Mouse (Mus musculus) gastrocnemius, adult 8-10 months (tissue): ENCODE measurements around the gene Ablim1. TPM values are rescaled to one million over a fixed set of nuclear protein-coding genes. Genes with fewer than 3 reads are reported as not detected.

Source experiments
- DNase-seq, 2 experiments: peaks; one replicate each; pipeline ENCODE4 v3.0.0; 2022; ENCODE audit warnings: low spot score in 2 of 2
- total RNA-seq, 4 experiments: library from RNA; stranded (reverse); gene quantifications; 2 replicates each; pipeline ENCODE4 v1.2.4; 2022

Gene Ablim1
- total RNA-seq, 4 experiments from 2014 or later: 37.8 to 51.1 (median 48.1) TPM

DNA sequence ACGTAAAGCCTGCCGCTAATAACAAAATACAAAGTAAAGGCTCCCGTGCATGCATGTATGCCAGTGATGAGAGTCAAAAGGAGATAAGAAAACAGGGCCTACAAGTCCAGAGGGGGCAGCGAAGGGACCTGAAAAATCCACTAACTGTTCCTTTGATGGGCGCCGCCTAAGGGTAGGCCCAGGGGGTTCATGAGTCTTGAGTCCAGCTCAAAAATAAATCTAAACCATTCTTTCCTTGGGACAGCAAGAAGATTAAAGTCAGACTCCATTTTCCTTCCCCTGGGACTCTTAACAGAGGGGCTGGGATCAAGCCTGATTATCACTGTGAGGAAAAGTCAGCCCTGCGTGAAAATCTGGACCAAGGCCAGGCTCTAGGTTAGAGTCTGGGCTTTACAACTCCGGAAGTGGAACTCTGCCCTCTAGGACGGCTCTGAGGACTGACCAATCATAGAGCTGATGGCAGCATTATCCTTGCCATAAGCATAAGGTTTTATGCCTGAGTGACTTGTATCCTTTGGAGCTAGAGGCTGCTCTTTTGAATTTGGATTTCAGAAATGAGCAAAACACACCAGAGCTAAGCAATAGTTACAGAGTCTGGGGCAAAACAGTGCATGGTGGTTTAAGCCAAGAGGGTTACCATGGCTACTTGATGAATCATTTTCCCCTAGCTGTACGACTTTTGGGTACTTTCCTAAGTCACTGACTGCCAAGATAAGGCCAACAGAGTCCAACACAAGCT lies 235.7 kb downstream of the Ablim1 start:
- peak in 1 of 2 experiments; percentile 29 for DNase-seq

DNA sequence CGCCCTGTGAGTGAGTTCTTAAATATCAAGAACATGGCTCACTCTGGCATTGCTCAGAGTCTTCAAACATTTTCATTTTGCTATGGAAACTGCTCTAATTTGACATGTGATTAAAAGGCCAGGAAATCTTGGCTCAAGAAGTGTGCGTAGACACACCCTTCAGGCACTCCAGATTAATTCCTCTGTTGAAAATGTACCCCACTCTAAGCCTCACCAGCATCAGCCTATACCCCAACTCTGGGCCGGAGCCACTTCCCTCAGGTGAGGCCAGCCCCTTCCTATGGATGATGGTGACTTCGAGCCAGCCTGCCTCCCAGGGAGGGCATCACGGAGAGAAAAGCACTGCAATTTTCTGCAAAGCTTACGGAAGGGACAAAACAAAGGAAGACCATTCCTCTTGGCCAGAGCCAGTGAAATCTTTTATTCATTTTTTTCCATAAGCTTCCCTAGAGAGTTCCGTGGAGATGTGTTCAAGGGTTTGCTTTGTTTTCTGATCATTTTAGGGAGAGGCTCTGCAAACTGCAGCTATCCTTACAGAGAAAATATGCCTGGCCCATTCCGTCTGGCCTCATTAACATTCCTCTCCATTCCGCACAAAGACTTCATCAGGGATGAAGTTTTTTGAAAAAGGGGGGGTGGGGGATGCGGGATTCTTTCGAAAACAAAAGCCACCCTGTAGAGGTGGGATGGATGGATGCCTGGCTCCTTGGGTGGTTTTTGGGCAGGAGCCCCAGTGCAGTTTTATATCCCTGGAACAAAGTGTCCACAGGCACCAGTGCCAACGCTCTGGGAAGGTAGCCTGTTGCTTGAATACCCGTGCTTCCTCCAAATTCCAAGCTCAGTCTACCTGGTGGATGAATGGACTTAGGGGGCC lies 236.7 kb downstream of the Ablim1 start:
- DNase-seq: no peak

DNA sequence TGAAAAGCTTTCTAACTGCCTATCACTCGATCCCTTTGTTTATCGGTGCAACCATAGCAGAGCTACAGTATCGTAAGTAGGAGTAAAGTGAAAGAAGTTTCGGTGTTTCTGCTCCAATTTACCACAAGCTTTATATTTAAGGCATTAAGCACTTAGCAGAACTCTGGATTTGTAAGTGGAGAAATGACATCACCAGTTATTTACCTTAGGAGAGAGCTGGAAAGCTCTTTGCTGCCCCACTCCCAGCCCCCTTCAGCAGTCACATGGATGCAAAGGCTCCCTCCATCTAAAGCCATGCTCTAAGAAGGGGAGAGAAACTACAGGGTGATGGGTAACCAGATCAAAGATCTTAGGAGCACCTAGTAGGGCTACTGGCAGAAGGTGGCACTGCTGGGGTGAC lies 241.3 kb downstream of the Ablim1 start:
- no peak for DNase-seq

DNA sequence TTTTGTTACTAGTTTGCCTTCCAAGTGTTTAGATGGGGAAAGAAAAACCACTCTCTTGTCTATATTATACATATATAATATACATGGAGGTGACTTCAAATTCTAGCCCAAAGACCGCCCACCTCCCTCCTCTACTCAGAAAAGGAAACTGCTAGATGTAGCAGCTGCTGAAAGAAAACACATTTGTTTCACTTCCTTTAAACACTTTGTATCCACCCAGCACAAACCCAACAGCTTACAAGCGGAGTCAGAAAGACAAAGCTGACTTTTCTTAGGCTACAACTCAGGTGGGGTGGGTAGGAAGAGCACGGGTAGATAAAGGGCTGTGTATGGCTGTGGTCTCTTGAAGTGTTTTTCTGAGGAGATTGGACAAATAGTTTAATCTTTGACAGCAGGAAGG lies 242.0 kb downstream of the Ablim1 start:
- no peak for DNase-seq

DNA sequence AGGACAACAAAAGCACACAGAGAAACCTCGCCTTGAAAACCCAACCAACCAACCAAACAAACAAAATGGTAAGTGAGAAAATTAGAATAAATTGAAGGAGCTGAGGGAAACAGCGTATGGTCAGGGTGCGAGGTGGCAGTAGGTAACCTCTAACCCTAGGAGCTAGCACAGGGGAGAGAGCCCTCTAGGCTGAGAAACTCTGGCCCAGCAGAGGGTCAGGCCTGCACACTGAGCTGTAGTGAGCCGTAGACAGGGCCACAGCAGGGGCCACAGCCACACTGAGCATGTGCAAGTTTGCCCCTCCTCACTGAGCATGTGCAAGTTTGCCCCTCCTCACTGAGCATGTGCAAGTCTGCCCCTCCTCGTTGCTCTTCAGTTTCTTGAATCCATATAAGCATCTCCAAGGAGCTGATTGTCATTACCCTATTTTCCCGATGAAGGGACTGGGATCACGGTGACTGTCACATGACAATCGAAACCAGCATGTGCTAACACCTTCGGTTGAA lies 247.6 kb downstream of the Ablim1 start:
- no peak for DNase-seq

DNA sequence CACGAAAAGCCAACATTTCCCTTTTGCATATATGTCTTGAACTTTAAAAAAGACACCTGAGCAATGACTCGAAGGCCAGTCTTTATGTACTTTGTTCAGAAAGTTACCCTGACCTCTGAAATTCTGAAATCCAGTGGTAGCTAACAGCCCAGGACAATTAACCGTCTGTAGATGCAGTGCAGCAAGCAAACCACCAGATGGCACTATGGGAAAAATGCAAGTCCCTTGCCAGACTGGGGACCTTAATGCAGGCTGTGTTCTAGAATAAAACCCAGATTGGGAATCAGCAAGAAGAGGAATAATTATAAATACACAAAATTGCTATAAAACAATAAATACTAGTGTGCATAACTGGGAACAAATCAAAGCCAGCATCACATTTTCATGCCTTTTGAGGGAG lies 248.4 kb downstream of the Ablim1 start:
- peak in 1 of 2 experiments; percentile 24 for DNase-seq

DNA sequence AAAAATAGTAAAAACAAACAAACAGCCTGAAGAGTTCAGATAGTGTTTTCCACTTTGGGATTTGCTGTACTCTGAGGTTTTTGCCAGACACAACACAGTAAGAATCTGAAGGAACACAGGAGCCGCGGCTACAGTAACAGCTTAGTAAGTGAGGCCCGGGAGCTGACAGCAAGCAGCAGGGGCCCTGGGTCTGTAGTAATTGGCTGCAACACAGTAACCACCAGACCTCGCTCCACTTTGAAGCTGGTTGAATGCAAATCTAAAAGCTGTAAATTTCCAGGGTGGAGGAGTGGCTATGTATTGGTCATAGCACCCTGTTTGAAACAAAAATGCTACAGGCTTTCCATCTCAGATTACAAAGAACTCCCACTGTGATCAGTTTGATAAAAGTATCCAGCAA lies 252.0 kb downstream of the Ablim1 start:
- no peak for DNase-seq

DNA sequence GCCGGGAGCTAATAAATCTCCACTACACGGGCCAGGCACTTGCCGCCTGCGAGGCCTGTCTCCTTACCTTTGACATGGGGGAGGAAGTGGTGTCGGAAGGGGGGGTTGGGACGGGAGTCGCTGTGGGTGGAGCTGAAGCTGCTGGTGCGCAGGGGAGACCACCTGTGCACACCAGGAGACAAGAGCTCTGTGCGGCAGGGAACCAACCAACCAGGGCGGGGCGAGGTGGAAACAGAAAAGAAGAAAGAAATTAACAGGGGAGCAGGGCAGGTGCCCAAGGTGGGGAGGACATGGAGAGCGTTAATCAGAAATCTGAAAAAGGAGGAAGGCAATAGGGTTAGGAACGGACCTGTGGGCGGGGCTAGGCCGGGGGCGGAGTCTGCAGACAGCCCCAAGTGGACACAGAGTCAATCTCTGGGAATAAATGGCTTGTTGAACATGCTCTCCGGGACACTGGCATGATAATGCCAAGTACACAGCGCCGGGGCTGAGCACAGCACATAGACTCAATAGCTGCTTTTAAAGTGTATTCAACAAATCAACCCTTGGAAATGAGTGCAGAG lies 255.6 kb downstream of the Ablim1 start:
- no peak for DNase-seq

DNA sequence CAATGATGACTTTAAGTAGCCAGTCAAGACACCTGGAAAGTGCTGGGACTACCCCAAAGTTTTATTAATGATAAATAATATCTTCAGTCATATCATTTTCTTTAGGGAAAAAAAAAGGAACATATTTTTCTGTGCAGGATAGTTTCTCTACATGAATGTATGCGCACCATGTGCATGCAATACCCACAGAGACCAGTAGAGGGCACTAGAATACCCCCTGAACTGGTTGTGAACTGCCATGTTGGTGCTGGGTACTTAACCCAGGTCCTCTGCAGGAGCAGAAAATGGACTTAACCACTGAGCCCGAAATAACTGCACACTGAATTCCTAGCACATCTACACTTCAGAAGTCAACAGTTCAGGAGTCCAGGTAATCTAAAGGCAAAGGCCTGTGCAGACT lies 257.2 kb downstream of the Ablim1 start:
- DNase-seq: no peak

DNA sequence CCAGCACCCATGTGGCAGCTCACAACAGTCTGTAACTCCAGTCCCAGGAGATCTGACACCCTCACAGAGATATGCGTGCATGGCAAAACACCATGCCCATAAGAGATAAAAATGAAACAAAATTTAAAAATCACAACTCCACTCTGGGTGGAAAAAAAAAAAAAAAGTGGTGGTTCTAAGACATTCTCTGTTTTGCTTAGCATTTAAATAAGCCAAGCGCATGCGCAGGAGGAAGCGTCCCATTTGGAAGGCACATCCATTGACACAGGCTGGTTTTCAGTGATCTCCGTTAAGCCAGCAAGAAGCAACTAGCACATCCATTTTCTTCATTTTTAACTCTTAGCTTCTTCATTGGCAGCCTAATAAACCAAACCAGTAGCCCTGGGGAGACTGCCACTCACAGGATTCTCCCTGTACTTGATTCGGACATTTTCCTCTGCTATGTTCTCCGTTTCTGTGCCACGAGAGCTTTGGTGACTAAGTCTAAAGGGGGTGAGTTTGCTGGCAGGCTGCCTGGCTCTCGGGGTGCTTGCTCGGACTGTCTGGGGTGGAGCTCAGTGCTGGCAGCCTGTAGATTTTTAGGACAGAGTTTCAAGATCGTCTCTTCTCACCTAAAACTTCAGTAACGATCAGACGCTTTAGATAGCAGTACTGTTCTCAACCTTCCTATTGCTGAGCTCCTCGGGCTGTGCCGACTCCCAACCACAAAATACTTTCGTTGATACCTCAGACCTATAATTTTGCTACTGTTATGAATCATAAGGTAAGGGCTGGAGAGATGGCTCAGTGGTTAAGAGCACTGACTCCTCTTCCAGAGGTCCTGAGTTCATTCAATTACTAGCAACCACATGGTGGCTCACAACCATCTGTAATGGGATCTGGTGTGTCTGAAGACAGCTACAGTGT lies 259.3 kb downstream of the Ablim1 start:
- DNase-seq: no peak

DNA sequence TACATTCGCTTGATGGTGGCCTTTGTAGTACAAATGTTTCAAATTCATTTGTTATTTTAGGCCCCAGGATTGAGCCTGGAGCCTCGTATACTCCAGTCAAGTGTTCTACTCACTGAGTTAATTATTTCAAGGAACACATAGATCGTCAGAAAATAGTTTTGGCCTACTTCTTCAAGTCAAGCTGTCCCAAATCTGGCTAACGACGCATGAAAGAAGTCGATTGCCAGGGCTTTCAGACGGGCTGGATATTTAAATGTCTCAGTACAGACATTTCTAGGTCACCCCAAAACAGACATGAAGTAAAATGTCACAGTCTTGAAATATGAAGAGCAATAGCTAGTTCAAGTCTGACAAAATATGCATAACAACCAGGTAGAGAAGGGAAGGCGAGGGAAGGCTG lies 261.8 kb downstream of the Ablim1 start:
- no peak for DNase-seq

DNA sequence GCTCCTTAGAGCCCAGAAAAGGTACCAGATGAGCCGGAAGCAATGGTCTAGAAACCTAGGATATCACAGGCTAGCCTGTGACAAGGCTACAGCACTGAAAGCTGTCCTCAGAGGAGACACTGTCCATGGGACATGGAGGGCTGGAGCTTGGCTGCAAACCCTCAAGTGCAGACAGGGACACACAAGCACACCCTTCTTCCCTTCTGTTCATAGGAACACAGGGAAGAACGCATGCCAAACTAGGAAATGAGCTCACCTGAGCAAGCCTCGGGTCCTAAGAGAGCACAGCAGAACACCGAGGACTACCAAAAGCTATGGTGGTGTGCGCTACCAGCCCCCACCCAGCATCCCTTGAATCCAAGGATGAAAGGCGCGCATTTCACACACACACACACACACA lies 262.7 kb downstream of the Ablim1 start:
- no peak for DNase-seq

DNA sequence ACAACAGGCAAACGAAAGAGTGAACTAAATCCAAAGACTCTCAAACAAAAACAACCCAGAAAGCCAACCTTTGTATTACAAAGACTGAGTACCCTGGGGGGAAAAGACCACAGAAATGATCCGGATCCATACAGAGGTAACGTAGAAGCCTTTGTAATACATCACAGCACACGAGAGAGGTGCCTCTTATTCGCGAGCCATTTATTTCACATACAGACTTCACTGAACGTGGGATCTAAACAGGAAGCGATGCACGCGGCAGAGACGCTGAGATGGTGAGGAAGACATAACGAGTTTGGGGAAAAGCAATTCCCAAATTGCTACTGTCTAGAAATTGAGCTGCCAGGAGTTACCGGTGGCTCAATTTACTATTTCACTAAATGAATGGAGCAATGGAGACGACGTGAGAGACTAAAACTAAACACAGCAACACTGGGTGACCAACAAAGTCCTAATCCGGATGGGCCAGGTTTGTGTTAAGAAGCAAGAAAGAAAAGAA lies 265.1 kb downstream of the Ablim1 start:
- DNase-seq: no peak

DNA sequence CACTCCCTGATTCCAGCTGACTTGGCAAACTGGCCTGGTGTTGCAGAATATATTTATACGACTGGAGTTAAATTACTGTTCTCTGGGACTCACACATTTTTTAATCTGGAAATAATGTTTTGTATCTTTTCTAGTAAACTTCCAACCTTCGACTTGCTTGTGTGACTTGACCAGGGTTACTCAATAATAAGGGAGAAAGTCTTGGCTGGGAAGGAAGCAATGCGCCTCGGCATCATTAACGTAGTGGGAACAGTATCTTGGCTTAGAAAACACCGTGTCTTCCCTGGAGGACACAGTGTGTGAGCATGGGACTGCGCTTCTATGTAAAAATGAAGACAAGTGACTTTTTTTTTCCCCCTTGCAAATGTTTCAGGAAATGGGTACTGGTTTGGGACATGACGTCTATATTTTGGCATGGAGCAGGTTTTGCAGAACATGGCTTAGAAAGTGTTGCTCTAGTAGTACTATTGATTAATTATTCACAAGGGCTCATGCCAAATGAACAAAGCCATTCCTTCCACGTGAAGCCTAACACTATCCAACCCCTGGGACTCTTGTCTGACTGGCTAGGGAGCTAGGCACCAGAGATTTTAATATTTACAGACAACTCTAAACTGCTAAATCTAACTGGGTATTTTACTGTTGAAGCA lies 266.9 kb downstream of the Ablim1 start:
- no peak for DNase-seq

DNA sequence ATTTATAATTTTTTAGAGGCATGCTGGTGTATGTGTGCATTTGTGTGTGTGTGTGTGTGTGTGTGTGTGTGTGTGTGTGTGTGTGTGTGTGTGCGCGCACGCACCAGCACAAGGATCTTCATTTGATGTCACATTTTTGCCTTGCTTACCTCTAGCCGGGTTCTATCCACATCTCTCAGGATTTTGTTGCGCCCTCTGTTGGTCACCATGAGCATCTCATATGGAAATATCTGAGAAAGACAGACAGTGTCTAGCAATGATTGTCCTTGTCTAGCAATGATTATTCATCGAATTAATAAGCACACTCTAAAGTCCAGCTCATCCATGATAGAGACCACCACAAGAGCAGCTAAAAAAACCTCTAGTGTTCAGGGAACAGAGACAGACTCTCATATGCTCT lies 275.5 kb downstream of the Ablim1 start:
- no peak for DNase-seq

DNA sequence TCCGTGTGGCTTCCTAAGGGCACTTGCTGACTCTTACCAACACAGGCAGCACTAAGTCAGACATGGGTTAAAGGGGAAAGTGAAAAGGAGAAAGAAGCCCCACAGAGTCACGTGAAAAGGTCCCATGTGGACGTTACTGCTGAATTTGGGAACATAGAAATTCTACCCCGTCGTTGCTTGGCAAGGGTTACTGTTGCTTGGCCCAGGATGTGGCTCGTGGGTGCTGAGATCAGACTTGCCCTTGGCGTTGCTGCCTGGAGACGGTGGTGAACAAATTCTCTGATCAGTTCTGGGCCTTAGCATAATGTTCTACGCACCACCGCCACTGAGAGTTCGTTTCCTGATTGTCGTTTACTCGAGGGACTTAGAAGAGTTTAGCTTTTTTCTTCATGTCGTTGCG lies 277.9 kb downstream of the Ablim1 start:
- DNase-seq: peak in 1 of 2 experiments; percentile 22

DNA sequence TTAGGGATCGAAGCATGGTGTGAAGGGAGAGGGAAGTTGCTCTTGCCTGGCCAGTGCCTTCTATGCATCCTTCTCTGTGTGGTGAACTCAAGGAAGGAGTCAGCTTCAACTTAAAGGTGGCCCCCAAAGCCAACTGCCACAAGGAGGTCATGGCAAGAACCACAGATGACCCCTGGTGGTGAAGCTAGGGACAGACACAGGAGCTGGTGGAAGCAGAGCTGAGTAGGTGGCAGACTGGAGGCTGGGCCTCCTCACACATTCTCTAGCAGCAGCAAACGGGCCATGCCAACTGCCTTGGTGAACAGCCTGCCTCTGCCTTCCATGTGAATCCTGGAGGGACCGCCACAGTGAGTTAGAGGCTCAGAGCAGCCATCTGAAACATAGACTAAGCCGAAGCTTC lies 283.1 kb downstream of the Ablim1 start:
- DNase-seq: peak; percentile 39 to 47

DNA sequence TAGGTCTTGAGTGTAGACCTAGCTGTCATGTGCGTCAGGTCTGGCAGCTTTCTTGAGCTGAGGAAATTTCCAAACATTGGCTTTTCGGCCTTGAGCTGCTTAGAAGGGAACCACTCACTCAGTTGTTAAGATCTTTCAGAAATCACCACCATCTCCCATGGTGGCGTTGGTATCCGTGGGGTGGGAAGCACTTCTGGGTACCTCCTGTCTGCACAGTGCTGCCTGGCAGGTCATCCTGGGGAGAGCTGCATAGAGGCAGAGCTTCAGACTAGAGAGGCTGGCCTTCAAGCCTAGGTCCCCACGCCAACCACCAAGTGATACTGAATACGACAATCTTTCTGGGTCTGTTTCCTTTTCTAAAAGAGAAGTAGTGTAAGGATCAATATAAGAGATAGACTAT lies 285.3 kb downstream of the Ablim1 start:
- no peak for DNase-seq

DNA sequence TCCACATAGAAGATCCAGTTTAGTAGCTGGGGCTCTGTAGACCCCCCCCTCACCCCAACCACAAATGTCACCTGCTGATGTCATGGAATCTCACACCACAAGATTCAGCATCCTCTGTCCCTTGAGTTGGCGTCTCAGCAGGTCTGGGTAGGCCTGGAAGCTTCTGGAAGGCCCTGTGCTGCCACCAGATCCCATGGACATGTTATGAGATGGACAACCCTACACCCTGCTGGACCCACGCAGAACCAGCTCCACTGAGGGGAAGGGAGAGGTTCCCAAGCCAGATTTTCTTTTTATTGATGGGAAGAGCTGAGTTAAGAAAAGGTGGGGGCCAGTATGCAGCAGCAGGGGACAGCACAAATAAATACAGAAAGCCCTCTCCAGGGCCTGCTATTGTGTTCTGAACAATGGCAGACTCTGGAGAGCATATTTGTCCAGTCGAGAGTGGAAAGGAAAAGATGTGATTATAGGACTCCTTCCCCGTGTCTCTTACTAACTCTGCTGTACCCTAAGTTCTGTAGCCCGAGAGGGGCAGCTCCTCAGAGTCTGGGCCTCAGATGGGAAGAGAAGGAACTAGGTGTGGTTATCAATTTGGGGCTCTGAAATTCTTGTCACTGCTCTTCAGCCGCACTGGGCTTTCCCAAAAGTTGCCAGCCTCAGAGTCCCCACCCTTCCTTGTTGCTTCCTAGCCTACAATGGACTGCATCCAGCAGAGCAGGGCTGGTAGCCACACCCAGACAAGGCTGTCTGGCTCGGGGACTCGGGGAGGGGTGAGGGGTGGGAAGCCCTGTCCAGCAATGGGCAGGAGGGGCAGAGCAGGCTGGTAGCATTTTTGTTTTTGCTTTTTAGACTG lies 286.2 kb downstream of the Ablim1 start:
- no peak for DNase-seq

DNA sequence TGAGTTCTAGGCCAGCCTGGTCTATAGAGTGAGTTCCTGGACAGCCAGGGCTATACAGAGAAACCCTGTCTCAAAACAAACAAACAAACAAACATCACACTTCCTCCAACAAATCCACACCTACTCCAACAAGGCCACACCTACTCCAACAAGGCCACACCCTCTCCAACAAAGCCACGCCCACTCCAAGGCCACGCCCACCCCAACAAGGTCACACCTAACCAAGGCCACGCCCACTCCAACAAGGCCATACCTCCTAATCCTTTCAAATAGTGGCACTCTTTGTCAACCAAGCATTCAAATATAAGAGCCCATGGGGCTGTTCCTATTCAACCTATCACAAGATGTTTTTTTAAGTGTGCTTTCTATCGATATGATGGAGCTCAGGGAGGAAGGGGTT lies 288.2 kb downstream of the Ablim1 start:
- no peak for DNase-seq
